Mouse (Mus musculus) cerebellum, adult 11-12 months (tissue): ENCODE measurements around the gene Cops7a.

Source experiments
- DNase-seq: peaks from one replicate; pipeline ENCODE4 v3.0.0; 2022

Gene Cops7a

DNA sequence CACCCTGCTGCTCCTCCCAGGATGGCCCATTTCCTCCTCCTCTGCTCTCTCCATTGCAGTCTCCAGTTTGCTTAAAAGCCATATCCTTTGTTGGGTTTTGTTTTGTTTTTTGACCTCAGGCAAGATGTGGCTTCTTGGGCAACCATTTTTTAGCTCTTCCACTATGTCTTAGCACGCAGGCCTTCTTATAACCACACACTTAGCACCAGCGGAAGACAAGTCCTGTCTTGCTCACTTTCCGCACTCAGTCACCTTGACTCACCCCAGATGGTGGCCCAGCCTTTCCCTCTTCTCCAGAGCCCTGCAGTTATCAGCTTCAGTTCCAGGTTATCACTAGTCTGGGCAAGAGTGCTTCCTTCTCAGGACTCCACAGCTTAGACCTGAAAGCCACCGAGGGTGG is 10.1 kb downstream of the Cops7a start:
- DNase-seq = no peak

DNA sequence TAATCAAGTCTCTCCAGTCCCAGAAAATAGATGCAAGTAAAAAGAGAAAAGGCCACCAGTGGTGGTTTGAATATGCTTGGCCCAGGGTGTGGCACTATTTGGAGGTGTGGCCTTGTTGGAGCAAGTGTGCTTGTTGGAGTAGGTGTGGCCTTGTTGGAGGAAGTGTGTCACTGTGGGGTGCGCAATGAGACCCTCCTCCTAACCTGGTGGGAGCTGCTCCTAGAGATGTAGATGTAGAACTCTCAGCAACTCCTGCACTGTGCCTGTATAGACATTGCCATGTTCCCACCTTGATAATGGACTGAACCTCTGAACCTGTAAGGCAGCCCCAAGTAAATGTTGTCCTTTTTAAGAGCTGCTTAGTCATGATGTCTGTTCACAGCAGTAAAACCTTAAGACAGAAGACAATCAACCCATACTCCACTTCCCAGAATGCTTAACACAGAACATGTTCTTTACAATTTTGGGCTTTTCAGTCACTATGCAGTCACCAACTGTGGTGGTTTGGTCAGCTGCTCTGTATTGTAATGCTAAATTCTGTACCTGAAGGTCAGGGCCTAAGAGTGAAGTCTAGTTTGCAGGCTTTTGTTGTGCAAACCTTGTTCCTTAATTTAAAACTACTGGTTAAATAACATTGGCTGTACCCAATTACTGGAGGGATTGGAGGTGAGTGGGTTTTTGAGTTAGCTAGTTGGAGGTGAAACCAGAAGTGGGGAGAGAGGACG is 11.2 kb downstream of the Cops7a start:
- DNase-seq = no peak

DNA sequence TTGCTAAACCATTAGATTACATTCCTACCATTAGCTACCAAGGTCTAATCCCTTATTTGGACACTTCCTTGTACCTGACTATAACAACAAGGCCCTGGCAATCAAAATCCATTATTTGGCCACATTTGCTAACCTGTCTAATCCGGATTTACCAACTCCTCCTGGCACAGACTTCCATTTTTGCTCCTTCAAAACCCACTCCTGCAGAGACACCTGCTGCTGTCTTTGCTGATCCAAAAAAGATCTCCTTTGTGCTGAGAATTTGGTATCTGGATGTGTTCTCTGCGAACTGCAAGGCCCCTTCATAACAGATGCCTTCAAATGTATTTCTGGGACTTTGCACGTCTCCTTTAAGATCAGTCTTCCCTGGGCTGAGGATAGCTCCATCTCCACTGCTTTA is 21.8 kb downstream of the Cops7a start:
- peak; percentile 62 for DNase-seq

DNA sequence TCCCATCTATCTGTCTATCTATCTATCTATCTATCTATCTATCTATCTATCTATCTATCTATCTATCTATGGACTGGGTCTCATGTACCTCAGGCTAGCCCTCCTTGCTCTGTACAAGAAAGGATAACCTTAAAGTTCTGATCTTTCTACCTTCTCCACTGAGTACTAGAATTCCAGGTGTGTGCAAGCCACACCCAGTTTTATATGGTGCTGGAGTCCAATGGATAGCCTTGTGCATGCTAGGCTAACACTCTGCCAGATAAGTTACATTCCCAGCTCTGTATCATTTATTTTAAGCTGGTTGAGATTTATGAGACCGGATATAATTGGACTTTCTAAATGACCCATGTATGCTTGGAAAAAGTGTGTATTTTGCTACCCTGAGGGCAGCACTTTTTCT is 23.7 kb downstream of the Cops7a start:
- no peak for DNase-seq

DNA sequence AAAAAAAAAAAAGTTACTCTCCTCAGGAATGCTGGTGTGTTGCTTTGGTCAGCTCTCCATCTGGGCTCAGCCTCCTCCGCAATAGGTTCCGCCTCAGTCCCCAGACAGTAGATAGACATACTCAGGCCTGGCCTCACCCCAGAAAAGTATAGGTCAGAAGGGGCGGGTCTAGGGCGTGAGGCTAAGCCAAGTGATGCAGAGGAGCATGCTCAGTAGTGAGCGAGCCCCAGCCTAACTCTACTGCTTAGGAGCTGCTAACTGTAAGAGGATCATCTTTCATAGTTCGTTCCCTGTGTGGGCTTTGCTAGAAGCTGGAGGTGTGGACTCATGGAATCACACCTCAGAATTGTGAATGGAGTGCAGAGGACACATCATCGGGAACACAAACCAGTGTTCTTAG is 26.8 kb downstream of the Cops7a start:
- DNase-seq = peak; percentile 18

DNA sequence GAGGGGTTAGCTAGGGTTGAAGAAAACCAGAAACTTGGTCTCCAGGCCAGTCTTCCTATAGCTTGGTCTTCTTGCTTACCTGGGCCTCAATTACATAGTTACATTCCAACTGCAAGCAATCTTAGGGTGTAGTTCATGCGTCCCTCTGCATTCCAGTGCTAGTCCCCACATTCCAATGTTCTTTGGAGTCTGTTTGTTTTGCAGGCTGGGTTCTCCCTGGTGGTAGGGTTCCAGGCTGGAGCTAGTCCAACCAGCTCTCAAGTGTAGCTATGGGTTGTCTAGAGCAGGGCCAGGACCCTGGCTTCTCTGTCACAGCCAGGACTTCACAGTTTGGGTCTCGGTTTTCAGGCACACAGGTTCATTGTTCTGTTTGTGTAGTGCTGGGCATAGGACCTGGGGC is 27.8 kb downstream of the Cops7a start:
- DNase-seq = no peak

DNA sequence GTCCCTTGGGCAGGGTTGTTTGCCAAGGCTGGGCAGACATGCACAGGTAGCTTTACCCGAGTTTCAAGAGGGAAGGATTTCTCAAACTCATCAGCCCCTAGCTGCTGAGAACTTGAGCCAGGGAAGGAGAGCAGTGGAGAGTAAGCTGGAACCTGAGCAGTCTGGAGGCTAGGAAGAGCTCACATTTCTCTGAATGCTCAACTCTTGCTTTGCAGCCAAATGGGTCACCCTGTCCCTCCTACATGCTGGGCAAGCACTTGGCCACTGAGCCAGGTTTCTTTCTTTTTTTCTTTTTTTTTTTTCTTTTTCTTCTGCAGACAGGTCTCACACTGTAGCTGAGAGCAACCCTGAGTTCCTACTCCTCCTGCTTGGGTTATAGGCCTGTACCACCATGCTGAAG is 28.7 kb downstream of the Cops7a start:
- DNase-seq = peak; percentile 63

DNA sequence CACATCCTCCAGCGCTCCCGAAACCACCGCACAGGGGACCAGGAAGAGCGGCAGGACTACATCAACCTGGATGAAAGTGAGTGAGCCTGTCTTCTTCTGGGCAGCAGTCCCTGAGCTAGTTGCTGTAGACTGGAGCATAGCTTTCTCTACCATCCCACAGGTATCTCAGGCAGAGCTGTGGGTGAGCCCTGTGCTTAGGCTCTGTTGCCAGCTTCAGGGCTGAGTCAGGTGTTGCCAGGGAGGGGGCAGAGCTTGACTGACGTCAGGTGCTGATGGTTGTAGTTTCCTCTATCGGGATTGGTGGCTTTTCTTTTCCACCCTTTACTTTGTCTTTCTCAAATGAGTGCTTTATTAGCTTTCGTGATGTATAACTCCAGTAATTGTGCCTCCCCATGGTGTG is 30.7 kb downstream of the Cops7a start:
- peak; percentile 26 for DNase-seq

DNA sequence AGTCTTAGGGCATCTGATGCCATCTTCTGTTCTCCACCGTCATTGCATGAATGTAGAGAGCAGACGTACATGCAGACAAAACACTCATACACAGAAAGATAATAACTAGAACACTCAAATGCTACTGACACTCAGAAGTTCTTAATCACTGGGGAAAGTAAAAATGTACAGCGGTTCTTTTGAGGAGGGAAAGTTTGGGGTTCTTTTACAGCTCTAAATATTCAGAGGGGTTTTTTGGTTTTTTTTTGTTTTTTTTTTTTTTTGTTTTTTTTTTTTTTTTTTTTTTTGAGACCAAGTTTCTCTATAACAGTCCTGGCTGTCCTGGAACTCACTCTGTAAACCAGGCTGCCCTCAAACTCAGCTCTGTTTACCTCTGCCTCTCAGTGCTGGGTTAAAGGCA is 32.2 kb downstream of the Cops7a start:
- DNase-seq = no peak

DNA sequence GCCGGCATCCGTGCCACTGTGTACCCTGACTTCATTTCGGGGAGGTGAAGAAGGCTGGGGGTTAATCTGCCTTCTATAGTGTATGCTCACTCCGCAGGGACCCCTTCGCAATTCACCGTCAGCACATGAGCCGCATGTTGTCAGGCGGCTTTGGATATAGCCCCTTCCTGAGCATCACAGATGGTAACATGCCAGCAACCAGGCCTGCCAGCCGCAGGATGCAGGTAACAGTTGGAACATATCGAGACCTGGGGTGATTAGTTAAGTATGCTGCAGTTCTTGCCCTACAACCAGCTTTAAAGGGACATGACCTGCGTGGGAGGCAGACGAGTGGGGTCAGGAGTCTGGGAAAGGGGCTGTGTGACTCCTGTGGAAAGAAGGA is 33.0 kb downstream of the Cops7a start:
- peak; percentile 75 for DNase-seq

DNA sequence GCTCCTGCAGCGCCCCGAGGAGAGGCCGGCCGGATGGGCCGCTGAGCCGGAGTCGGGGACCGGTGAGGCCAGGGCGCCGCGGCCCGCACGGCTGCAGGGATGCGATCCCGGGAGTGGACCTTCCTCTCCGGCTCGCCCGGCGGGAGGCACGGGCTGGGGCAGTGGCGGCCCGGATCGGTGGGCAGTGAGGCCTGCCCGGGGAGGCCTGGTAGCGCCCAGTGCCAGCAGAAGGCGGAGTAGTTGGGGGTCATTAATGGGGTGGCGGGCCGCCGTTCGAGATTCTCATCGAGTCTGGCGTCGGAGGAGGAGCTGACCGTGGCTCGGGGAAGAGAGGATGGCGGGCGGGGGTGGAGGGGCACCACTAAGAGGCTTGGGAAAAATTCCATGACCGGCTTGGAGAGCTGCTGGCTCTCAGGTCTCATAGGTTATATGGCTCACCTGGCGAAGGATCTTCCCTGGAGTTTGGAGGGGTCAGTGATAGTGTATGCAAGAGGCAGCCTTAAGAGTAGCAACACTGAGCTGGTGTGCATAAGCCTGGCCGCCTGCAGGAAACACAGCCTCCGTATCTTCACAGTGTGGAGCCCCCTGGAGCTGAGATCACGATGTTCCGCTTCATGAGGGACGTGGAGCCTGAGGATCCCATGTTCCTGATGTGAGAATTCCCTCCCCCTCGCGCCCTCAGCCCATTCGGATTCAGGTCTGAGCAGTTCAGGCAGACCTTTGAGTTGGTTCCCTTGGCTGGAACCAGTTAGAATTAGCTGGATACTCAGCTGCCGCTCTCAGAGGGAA is 33.6 kb downstream of the Cops7a start:
- DNase-seq = no peak

DNA sequence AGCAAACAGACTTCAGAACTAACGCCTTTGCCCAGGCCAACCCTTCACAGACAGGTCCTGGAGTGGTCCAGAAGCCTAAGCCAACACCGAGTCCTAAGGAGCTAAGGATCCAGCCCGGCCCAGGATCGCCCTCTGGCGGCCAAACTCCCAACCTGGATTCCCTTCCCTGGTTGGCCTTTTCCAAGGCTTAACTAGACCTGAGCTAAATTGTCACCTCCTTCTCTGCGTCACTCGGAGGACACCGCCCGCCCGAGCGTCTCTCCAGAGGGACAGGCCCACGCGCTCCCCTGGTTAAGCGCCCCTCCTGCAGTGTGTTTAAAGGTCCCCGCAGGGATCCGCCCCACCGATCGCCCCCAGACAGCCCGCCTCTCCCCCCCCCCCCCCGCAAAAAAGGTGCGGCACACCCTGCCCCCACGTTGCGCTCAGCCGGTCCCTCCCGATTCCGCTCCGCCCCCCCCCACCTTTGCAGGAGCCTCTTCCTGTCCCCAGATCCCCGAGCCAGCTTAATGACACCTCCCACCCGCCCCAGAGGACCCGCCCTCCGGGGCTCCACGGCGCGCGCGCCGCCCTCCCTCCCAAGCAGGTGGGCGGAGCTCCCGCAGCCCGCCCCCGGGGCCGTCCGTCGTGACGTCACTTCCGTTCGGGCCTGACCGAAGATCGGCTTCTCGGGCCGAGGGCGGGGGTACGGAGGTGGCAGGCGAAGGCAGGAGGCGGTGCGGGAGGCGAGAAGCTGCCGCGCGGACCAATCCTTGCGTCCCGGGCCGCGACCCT is 34.4 kb downstream of the Cops7a start, which contains the start of gene Mlf2:
Mlf2 (plus strand) TSS at position 633 of the 771 bp plus-strand sequence.
- DNase-seq = peak; percentile 99

DNA sequence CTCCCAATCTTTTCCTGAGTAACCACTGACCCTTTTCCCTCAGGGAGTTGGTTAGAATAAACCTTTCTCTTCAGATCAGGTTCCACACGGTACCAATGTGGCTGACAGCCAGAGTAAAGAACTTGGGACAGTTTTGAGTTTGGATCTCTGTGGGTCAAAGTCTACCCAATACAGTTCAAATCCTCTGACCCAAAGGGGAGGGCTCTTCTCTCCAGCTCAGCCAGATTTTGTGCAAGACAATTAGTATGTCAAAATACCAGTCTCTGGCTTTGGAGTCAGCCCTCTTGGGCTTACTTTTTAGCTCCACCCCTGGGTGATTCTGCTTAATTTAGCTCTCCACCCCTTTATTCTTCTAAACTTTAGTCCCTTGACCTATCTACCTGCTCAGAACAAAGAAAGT is 35.1 kb downstream of the Cops7a start:
- peak; percentile 65 for DNase-seq

DNA sequence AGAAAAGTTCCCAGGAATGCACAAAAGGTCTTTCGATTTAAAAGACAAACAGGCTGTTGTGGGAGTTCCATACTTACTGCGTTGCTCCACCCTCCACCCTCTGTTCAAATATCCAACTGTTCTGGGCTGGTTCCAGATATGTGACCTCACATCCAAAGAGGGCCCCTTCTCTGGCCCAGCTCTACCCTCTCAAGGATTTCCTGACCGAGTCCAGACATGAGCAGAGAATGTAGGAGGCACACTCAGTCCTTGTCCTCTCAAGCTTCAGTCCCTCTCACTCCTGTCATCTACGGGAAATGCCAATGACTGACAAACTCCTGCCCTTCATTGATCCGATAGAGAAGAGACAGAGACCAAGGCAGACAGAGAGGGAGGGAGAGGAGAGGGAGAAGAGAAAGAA is 39.4 kb downstream of the Cops7a start:
- DNase-seq = no peak

DNA sequence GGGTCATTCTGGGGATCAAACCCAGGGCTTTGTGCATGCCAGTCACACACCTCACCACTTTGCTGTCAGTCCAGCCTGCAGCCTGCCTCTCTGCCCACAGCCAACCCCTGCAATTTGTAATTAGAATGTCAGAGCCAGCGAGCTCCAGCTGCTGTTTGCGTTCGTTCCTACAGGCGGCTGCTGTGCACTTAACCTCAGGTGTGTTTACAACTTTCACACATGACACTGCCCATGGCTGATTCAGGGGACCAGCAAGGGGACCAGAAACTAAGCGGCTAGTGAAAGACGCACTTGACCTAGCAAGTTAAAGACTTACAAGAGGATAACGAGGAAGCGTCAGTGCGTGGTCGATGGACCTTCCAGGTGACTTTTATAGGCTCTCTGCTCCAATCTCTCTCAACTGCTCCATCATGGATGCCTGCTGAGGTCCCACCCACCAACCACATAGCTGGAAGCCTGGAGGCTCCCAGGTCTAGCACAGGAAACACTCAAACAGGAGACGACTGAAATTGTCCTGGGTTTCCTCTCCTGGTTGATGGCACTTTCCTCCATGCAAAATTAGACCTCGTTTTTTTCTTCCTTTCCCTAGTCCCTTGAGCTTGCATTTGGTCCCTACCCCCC is 40.1 kb downstream of the Cops7a start:
- DNase-seq = peak; percentile 21

DNA sequence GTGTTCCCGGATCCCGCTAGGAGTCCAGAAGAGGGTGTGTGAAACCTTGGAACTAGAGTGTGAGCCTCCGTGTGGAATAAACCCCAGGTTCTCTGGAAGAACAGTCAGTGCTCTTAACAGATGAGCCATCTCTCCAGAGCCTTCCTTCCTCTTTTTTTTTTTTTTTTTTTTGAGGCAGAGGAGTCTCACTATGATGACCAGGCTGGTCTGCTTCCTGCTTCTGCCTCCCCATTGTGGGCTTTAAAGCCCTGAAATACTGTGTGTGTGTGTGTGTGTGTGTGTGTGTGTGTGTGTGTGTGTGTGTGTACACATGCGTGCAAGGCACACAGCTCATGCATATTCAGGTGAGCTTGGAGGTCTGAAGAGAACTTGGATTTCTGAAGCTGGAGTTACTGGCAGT is 43.8 kb downstream of the Cops7a start:
- DNase-seq = no peak

DNA sequence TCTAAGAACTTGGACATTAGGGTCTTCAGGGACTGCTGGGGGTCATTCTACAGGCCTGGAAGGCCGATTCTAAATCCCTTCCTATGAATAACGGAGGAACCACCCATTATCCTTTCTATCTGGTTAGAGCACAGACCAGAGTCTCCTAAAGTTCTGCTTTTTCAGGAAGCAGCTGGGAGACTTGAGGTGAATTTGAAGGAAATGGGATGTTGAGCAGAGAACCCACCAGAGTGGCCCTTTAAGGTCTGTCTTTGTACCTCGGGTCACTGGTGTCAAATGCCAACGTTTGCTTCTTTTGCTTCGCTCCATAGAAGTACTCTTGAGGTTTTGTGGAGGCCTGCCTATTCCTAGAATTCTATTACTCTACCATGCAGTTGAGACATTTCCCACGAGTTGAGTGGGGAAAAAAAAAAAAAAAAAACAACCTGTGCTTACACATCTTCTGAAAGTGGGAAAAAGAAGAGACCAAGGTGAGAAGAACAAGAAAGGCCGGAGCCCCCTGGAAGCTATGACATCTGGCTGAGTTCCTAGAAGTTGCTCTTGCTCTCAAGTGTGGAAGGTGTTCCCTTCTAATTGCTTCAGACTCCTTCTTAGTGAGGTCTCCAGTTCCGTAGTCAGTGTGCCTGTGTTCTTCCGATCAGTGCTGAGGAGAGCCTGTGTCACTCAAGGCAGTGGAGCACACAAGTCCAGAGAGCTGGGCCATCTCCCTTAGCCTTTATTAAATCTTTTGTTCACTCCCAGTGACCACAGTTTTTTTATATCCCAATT is 44.8 kb downstream of the Cops7a start:
- DNase-seq = peak; percentile 54

DNA sequence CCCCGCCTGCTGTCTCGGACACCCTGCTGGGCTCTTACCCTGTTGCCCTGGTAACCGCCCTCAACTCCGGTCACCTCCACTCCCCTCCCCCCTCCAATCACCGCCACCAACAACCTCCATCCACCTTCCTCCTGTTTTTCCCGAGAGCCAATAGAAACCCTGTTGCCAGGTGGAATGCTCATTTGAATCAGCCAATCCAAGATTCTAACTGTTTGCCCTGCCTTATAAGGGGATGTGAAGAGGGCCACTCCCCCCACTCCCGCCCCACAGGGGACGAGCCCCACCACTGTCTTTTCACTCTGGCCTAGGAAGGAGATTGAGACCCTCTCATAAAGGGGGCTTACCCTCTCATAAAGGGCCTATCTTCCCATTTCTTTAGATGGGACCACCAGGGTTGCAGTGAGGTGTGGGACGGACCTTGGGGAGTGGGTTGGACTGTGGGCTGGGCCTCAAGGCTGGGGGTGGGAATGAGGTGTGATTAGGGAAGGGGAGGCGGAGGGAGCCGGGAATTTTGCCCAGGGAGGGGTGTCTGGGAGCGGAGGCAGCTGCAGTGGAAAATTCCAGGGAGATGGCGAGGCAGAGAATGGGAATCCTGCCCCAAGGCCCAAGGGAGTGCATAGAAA is 45.5 kb downstream of the Cops7a start, which contains the start of gene Ptms:
Ptms (minus strand) TSS at position 409 of the 623 bp plus-strand sequence.
- peak; percentile 99 for DNase-seq

DNA sequence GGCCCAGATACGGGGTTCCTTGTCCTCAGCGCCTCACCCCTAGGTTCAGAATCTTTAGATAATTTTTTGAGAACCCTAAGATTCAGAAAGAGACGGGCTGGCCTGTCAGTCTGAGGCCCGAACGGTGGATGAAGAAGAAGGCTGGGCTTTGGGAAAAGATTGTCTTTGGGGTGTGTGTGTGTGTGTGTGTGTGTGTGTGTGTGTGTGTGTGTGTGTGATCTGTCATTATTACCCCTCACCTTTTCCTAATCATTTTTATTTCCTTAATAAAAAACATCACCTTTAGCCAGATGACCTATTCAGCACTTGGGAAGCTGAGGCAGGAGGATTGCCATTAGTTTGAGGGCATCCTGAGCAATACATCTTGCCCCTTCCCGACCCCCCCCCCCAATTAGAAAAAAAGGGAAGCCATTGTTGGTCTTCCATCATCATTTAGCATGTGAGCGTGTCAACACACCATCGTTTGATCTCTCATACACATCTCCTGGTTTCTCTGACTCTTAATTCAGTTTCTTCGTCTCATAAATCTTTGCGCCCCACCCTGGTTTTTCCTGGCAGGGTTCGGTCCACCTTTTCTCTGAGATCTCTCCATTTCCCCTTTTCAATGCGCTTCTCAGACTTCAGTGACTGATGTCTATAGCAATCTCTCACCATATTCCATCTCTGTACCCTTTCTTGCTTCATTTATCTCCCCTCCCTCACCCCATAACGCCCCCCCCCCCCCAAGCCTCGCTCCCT is 46.3 kb downstream of the Cops7a start:
- peak; percentile 64 for DNase-seq

DNA sequence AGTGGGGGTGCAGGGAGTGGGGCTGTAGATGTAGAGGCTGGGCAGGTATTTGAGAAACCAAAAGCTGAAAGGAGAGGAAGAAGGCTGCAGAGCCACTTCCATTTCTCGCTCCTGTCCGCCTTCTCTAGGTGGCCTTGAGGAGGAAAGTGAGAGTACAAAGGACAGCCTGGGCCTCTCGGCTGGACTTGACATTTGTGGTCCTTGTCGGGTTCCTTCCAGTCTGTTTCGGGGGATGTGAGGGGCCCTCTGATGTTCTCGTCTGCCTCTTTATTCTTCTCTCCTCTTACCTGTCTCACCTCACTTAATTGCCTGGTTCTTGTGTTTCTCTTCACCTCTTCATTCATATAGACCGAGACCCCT is 47.0 kb downstream of the Cops7a start:
- DNase-seq = no peak
